Mouse (Mus musculus) common myeloid progenitor, adult 5-6 weeks (primary cell): ENCODE measurements around the gene Nol4l. TPM values are rescaled to one million over a fixed set of nuclear protein-coding genes. Genes with fewer than 3 reads are reported as not detected.
A peak's percentile ranks its signal among the peaks of the same experiment; 100 is the strongest.

Experiments used
- ATAC-seq: replicated peaks from 2 replicates; pipeline ENCODE4 v1.8.0; 2016; ENCODE audit warnings: low read depth, mild to moderate bottlenecking, moderate TSS enrichment, inconsistent platforms; ENCODE audit not compliant: poor library complexity, severe bottlenecking
- total RNA-seq: library from RNA; stranded (forward); fragments of 200-1000, 187-1606 nt; gene quantifications from 2 replicates; pipeline ENCODE4 v1.2.3, GENCODE M21; 2017

The Nol4l gene
- total RNA-seq, 1 experiment from 2014 or later, result 7.4 TPM

- peak; percentile 35; the same call in 1 of the 2 replicates for ATAC-seq
These were observed 75.6 kb downstream of the Nol4l start for GRCm38 (mm10) chr2:153453961-153454759.

- no peak for ATAC-seq
These were observed 81.3 kb downstream of the Nol4l start for GRCm38 (mm10) chr2:153448519-153448918.

- no peak for ATAC-seq
These were observed 82.1 kb downstream of the Nol4l start for GRCm38 (mm10) chr2:153447719-153448118.

- ATAC-seq, result no peak
These were observed 83.3 kb downstream of the Nol4l start for GRCm38 (mm10) chr2:153446476-153446875.

GRCm38 (mm10) chr2:153446017-153446408, 83.8 kb downstream of the Nol4l start:
- peak; percentile 50 for ATAC-seq

- ATAC-seq, result peak; percentile 19; the same call in 1 of the 2 replicates
These were observed 84.4 kb downstream of the Nol4l start for GRCm38 (mm10) chr2:153445137-153446016.

- peak; percentile 48; the same call in 1 of the 2 replicates for ATAC-seq
These were observed 85.3 kb downstream of the Nol4l start for GRCm38 (mm10) chr2:153444254-153445136.

GRCm38 (mm10) chr2:153443434-153444240, 86.1 kb downstream of the Nol4l start:
- ATAC-seq, result peak; percentile 47

GRCm38 (mm10) chr2:153442720-153443119, 87.1 kb downstream of the Nol4l start:
- ATAC-seq, result no peak

GRCm38 (mm10) chr2:153441228-153441627, 88.5 kb downstream of the Nol4l start:
- ATAC-seq, result no peak

- no peak for ATAC-seq
These were observed 89.0 kb downstream of the Nol4l start for GRCm38 (mm10) chr2:153440755-153441154.

- ATAC-seq, result no peak
These were observed 92.5 kb downstream of the Nol4l start for GRCm38 (mm10) chr2:153437306-153437659.

- no peak for ATAC-seq
These were observed 93.0 kb downstream of the Nol4l start for GRCm38 (mm10) chr2:153436641-153437305.

- ATAC-seq, result no peak
These were observed 94.6 kb downstream of the Nol4l start for GRCm38 (mm10) chr2:153434880-153435831.

GRCm38 (mm10) chr2:153433859-153434258, 95.9 kb downstream of the Nol4l start:
- ATAC-seq, result no peak

GRCm38 (mm10) chr2:153432492-153432891, 97.3 kb downstream of the Nol4l start:
- ATAC-seq, result no peak

- no peak for ATAC-seq
These were observed 99.2 kb downstream of the Nol4l start for GRCm38 (mm10) chr2:153430571-153430970.

GRCm38 (mm10) chr2:153428485-153428884, 101.3 kb downstream of the Nol4l start:
- ATAC-seq, result no peak
